18 mouse cellular contexts compared by ENCODE assay signal in the genomic region with DNA sequence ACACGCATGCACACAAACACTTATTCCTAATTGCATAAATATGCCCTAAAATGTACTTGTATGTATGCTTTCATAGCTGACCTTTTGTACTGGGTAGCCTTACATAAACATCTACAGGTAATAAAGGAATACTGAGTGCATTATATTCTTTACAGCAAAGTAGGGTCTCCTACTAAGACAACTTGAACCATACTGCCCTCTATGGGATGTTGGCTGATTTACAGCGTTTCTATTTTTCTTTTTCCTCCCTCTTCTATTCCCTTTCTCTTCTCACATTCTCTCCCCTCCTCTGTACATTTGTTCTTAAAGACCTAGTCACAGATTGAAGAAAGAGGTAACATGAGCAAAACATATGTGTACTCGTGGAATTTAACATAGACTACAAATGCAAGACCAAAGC. TPM values are rescaled to one million over a fixed set of nuclear protein-coding genes. Genes with fewer than 3 reads are reported as not detected.
DNase-seq lines count a peak whose midpoint lies in the region; ATAC-seq and TF ChIP-seq lines count a peak whose summit lies in the region.
"Had no signal": no experiment of that assay in that cellular context is flagged by ENCODE, and none has a peak within 500 bp of the region (broad histone marks: within the 10 kb centered on the region; RNA-seq: fewer than 3 reads in every experiment).

No protein-coding gene starts in this region.

- dilution Hi-C loops in CH12.LX (cut with MboI; ENCODE audit: extremely low pct_ligation_motif_present, extremely low pct_unique_long_range_greater_than_20kb, low sequenced_read_pairs): no loop called here

- peak; percentile 66 for TF ChIP-seq CTCF in left cerebral cortex, adult 2 months (IDR thresholded peaks at IDR 0.05)
- peak; percentile 54 to 78; a peak in 3 of 4 replicates for TF ChIP-seq CTCF in CH12.LX (conservative IDR thresholded peaks at IDR 0.05 in 1 of 2, IDR thresholded peaks at IDR 0.05 in 1 of 2; ENCODE audit: low read depth in 2 of 2, low read length in 2 of 2)

- no peak for TF ChIP-seq POLR2A in CH12.LX (IDR thresholded peaks at IDR 0.05; ENCODE audit: low read depth, low read length)

- in situ Hi-C loops in CH12.LX (cut with MboI; ENCODE audit: low pct_ligation_motif_present, low pct_unique_long_range_greater_than_20kb, low sequenced_read_pairs): loop anchor here (25.0 kb wide), 2 partner anchors 155 to 480 kb away; no protein-coding TSS in a partner anchor

- peak; percentile 73 for TF ChIP-seq RAD21 in CH12.LX (IDR thresholded peaks at IDR 0.05; ENCODE audit: low read depth, low read length)

- H3K36me3 ChIP-seq in embryonic facial prominence, embryonic 11.5 days (replicated peaks; ENCODE audit: control insufficient read depth, insufficient read depth, low read depth, low read length): no peaks in the 10 kb centered on the region
- no peaks in the 10 kb centered on the region for H3K36me3 ChIP-seq in embryonic facial prominence, embryonic 10.5 days (replicated peaks)
- H3K36me3 ChIP-seq in CH12.LX (replicated peaks in 1 of 2; ENCODE audit: control insufficient read depth in 1 of 2, insufficient read depth in 1 of 2, low read length in 1 of 2): no peaks in the 10 kb centered on the region
- H3K36me3 ChIP-seq: midbrain, embryonic 12.5 days; stomach, embryonic 15.5 days had no signal

- no peaks in the 10 kb centered on the region for H3K27me3 ChIP-seq in embryonic facial prominence, embryonic 11.5 days (ENCODE audit: control insufficient read depth, insufficient read depth, low read length)
- H3K27me3 ChIP-seq in embryonic facial prominence, embryonic 10.5 days (replicated peaks; ENCODE audit: low read depth, poor library complexity, severe bottlenecking): no peaks in the 10 kb centered on the region
- no peaks in the 10 kb centered on the region for H3K27me3 ChIP-seq in CH12.LX (replicated peaks)
- H3K27me3 ChIP-seq: midbrain, embryonic 12.5 days; stomach, embryonic 15.5 days had no signal

- no peak overlapping the region for H3K27ac ChIP-seq in embryonic facial prominence, embryonic 11.5 days (replicated peaks; ENCODE audit: low read depth, low read length)
- H3K27ac ChIP-seq in embryonic facial prominence, embryonic 10.5 days (replicated peaks): no peak overlapping the region
- no peak overlapping the region for H3K27ac ChIP-seq in left cerebral cortex, adult 2 months
- H3K27ac ChIP-seq in CH12.LX (ENCODE audit: insufficient read depth, low read depth): no peak overlapping the region
- H3K27ac ChIP-seq: midbrain, embryonic 12.5 days; stomach, embryonic 15.5 days had no signal

- H3K9ac ChIP-seq in embryonic facial prominence, embryonic 11.5 days (replicated peaks; ENCODE audit: low read length): no peak overlapping the region
- no peak overlapping the region for H3K9ac ChIP-seq in CH12.LX (ENCODE audit: insufficient read depth, low read depth)
- H3K9ac ChIP-seq: midbrain, embryonic 12.5 days; stomach, embryonic 15.5 days had no signal

- H3K4me3 ChIP-seq in embryonic facial prominence, embryonic 11.5 days (ENCODE audit: low read depth, low read length): no peak overlapping the region
- H3K4me3 ChIP-seq in embryonic facial prominence, embryonic 10.5 days: no peak overlapping the region
- H3K4me3 ChIP-seq in left cerebral cortex, adult 2 months: no peak overlapping the region
- H3K4me3 ChIP-seq in CH12.LX (replicated peaks in 1 of 3; ENCODE audit: low read depth in 2 of 3, low read length in 2 of 3, poor library complexity in 1 of 3): no peak overlapping the region
- H3K4me3 ChIP-seq: midbrain, embryonic 12.5 days; stomach, embryonic 15.5 days had no signal

- no peak overlapping the region for H3K4me2 ChIP-seq in embryonic facial prominence, embryonic 11.5 days (ENCODE audit: low read depth, low read length)
- H3K4me2 ChIP-seq in CH12.LX (ENCODE audit: insufficient read depth, low read depth, poor library complexity, severe bottlenecking): no peak overlapping the region; the same call in 1 of the 2 replicates
- H3K4me2 ChIP-seq: midbrain, embryonic 12.5 days; stomach, embryonic 15.5 days had no signal

- no peak for TF ChIP-seq EP300 in CH12.LX (IDR thresholded peaks at IDR 0.05; ENCODE audit: low read length)

- H3K4me1 ChIP-seq in embryonic facial prominence, embryonic 11.5 days (ENCODE audit: control insufficient read depth, insufficient read depth, low read length): no peaks in the 10 kb centered on the region
- no peaks in the 10 kb centered on the region for H3K4me1 ChIP-seq in embryonic facial prominence, embryonic 10.5 days
- peaks cover 0 to 7% of the 10 kb centered on the region in 2 experiments; a peak in 2 of 4 replicates for H3K4me1 ChIP-seq in CH12.LX (ENCODE audit: control insufficient read depth in 1 of 2, insufficient read depth in 2 of 2)
- H3K4me1 ChIP-seq: midbrain, embryonic 12.5 days; stomach, embryonic 15.5 days had no signal

- ATAC-seq in embryonic facial prominence, embryonic 11.5 days (replicated peaks; ENCODE audit: insufficient number of reproducible peaks, low FRiP score, low TSS enrichment, low read depth): no peak

- 36% methylated on average over 3 of the region's 3 CpGs for WGBS in embryonic facial prominence, embryonic 11.5 days
- 34% methylated on average over 3 of the region's 3 CpGs for WGBS in embryonic facial prominence, embryonic 10.5 days

- H3K9me3 ChIP-seq in embryonic facial prominence, embryonic 11.5 days (replicated peaks; ENCODE audit: control insufficient read depth, low read length): no peaks in the 10 kb centered on the region
- no peaks in the 10 kb centered on the region for H3K9me3 ChIP-seq in embryonic facial prominence, embryonic 10.5 days
- H3K9me3 ChIP-seq in CH12.LX (replicated peaks; ENCODE audit: low read length): no peaks in the 10 kb centered on the region
- H3K9me3 ChIP-seq: midbrain, embryonic 12.5 days; stomach, embryonic 15.5 days had no signal

- peak; percentile 55 for DNase-seq in embryonic facial prominence, embryonic 11.5 days (ENCODE audit: low spot score)
- DNase-seq in embryonic facial prominence, embryonic 10.5 days (ENCODE audit: low spot score): no peak
- no peak for DNase-seq in left cerebral cortex, adult 2 months (ENCODE audit: extremely low spot score in 1 of 2, low spot score in 2 of 2)
- no peak for DNase-seq in left cerebral cortex, postnatal 4 days
- peak; percentile 53 for DNase-seq in CH12.LX (ENCODE audit: extremely low read depth)
- DNase-seq in embryo, embryonic 10.5 days (ENCODE audit: low spot score): peak; percentile 63
- DNase-seq in ovary, postnatal 14 days (ENCODE audit: low spot score): no peak
- no peak for DNase-seq in urinary bladder, postnatal 36 days (ENCODE audit: low spot score in 2 of 2)
- DNase-seq: B cell, adult 2 months; cerebellum, postnatal 25 days; gastrocnemius, postnatal 25 days; kidney, adult 11 months; layer of hippocampus, postnatal 36 days; right cerebral cortex, postnatal 25 days had no signal

- H3K79me2 ChIP-seq in CH12.LX (replicated peaks; ENCODE audit: control insufficient read depth, extremely low read depth, insufficient read depth, poor library complexity, severe bottlenecking): no peaks in the 10 kb centered on the region

- intact Hi-C loops in left cerebral cortex, adult 2 months (cut with DNase I): loop anchor here (2.0 to 5.0 kb wide), 2 partner anchors 199 to 750 kb away; no protein-coding TSS in a partner anchor
- intact Hi-C loops in left cerebral cortex, postnatal 4 days (cut with DNase I): loop anchor here (10.0 kb wide), 1 partner anchor 197 kb away; no protein-coding TSS in a partner anchor

TF ChIP-seq in CH12.LX, 34 proteins besides CTCF, POLR2A, EP300 and RAD21:
- TF ChIP-seq SMC3 (IDR thresholded peaks at IDR 0.05; ENCODE audit: low read depth, low read length) (peak; percentile 30), JUN (IDR thresholded peaks at IDR 0.05; ENCODE audit: insufficient read depth, low read depth, low read length) (no peak)

RNA-seq across cellular contexts. Expression of gene Gmnc, which starts 9.3 kb away (rescaled TPM):
- not detected in 2 replicates for polyA plus RNA-seq in embryonic facial prominence, embryonic 11.5 days (2014; fragmentation: Nextera tagmentation; extraction: Ambion mirVana)
- polyA plus RNA-seq in embryonic facial prominence, embryonic 10.5 days (2016; fragmentation: Nextera tagmentation; extraction: Ambion mirVana): 0.09 and 0.16 TPM in 2 replicates
- under 1 TPM; 0.42 to 0.48 TPM for total RNA-seq in left cerebral cortex, adult 2 months (2021)
- under 1 TPM; 0.54 to 0.70 TPM for total RNA-seq in left cerebral cortex, postnatal 4 days (2021)
- total RNA-seq in CH12.LX (2012; rRNA removed) (not detected in 2 replicates), CH12.LX (2014; rRNA removed) (not detected in 2 replicates)
- not detected in 2 replicates for polyA plus RNA-seq in CH12.LX (2012; ENCODE audit: insufficient read length, low read depth)
- total RNA-seq: adrenal gland, postnatal 4 days; gastrocnemius, postnatal 25 days; heart, postnatal 10 days had no signal
- polyA plus RNA-seq: midbrain, embryonic 12.5 days had no signal

Comparison
In these comparisons a context has a peak if more than half of its experiments do, and no peak if none do; other contexts are left out.
1. DNase-seq: peak in embryonic facial prominence, embryonic 11.5 days (single experiment), CH12.LX (single experiment) and embryo, embryonic 10.5 days (single experiment); none in embryonic facial prominence, embryonic 10.5 days (single experiment), left cerebral cortex, adult 2 months (0 of 2), left cerebral cortex, postnatal 4 days (single experiment), ovary, postnatal 14 days (single experiment) and urinary bladder, postnatal 36 days (0 of 2).